Mouse (Mus musculus) heart, embryonic 16.5 days (tissue): ENCODE results near the gene Olah. TPM values are rescaled to one million over a fixed set of nuclear protein-coding genes. Genes with fewer than 3 reads are reported as not detected.

ENCODE experiments used
- ATAC-seq: fragments of 200-750 bp; cut with Nextera tagmentation; replicated peaks from 2 replicates; pipeline ENCODE4 v1.8.0; 2017; ENCODE audit warnings: moderate number of reproducible peaks; ENCODE audit not compliant: insufficient read depth, low FRiP score; ENCODE audit errors: extremely low read depth
- H3K27ac ChIP-seq: fragments of 300-500 bp; sonication (generic); 2 replicates; pipeline ENCODE4 v1.5.1; 2014; ENCODE audit warnings: mild to moderate bottlenecking, low read length, control low read depth, moderate library complexity
- H3K27me3 ChIP-seq: fragments of 300-500 bp; sonication (generic); 2 replicates; pipeline ENCODE4 v1.6.1; 2014; ENCODE audit warnings: low read length, mixed read lengths; ENCODE audit not compliant: control insufficient read depth, insufficient read depth
- H3K36me3 ChIP-seq: fragments of 300-500 bp; sonication (generic); 2 replicates; pipeline ENCODE4 v1.6.1; 2014; ENCODE audit not compliant: control insufficient read depth, insufficient read depth
- H3K4me1 ChIP-seq: fragments of 300-500 bp; sonication (generic); 2 replicates; pipeline ENCODE4 v1.6.1; 2014; ENCODE audit warnings: low read length, mixed read lengths; ENCODE audit not compliant: control insufficient read depth, insufficient read depth
- H3K4me2 ChIP-seq: fragments of 300-500 bp; sonication (generic); 2 replicates; pipeline ENCODE4 v1.6.1; 2014; ENCODE audit warnings: low read depth, mild to moderate bottlenecking, control low read depth, low read length
- H3K4me3 ChIP-seq: fragments of 300-500 bp; sonication (generic); 2 replicates; pipeline ENCODE4 v1.5.1; 2014; ENCODE audit warnings: mild to moderate bottlenecking, control low read depth, low read length
- H3K9ac ChIP-seq: fragments of 300-500 bp; sonication (generic); 2 replicates; pipeline ENCODE4 v1.6.1; 2014; ENCODE audit warnings: low read length, control low read depth
- H3K9me3 ChIP-seq: fragments of 300-500 bp; sonication (generic); replicated peaks from 2 replicates; pipeline ENCODE4 v1.6.1; 2016; ENCODE audit warnings: low read length; ENCODE audit not compliant: control insufficient read depth
- WGBS: fragments of 180-500 bp; shearing (Covaris S2); extraction: QIAGEN DNeasy Blood & Tissue Kit; methylation state at CpG from one replicate; pipeline ENCODE4 v1.1.7; 2014; 5-methylcytosine and 5-hydroxymethylcytosine counted together
- polyA plus RNA-seq: library from polyadenylated mRNA; unstranded; fragments of >200 nt; fragmentation: Nextera tagmentation; extraction: Ambion mirVana; gene quantifications from 2 replicates; pipeline ENCODE4 v1.2.1, GENCODE M21; 2015

The Olah gene
- polyA plus RNA-seq, 1 experiment from 2014 or later, result not detected

DNA sequence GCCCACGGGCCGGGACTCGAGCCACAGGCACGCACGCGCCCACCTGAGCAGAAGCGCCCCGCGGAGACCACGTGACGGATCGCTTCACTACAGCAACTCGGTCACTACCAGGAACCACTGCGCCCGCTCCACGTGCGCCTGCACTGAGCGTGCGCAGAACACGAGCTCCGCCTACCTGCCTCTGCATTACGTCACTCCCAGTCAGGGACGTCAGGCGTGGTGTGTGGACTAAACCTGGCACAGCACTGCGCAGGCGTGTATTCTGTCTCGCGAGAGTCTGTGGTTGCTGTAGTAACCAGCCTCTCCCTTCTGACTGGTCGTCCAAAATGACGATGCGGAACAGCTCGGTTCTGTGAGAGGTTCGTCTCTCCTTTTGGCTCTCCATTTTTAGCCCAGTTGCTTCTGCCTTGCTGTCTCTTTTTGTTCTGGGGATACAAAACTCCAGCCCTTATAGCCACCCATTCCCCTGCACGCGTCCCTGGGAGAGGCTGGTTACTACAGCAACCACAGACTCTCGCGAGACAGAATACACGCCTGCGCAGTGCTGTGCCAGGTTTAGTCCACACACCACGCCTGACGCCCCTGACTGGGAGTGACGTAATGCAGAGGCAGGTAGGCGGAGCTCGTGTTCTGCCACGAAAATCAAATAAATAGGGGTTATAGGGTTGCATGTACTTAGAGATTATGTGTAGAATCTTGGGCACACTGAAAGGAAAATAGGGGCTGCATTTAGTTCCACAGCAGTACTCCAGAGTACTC is 64.3 kb downstream of the Olah start, which contains the start of gene Rpp38:
Rpp38 (minus strand) TSS at position 160 of the 759 bp plus-strand sequence.
- ATAC-seq, result peak; percentile 99
- H3K27ac ChIP-seq, result peak within 1 kb of the TSS; percentile 76
- peak within 1 kb of the TSS; percentile 82 for H3K4me3 ChIP-seq
- H3K36me3 ChIP-seq, result peaks cover 14% of the 10 kb centered on the region
- no peaks in the 10 kb centered on the region for H3K27me3 ChIP-seq
- no peaks in the 10 kb centered on the region for H3K9me3 ChIP-seq
- peaks cover 18% of the 10 kb centered on the region for H3K4me1 ChIP-seq
- H3K9ac ChIP-seq, result peak within 1 kb of the TSS; percentile 89
- WGBS, result under 1% methylated on average over 45 of the region's 45 CpGs
- peak within 1 kb of the TSS; percentile 93 for H3K4me2 ChIP-seq

DNA sequence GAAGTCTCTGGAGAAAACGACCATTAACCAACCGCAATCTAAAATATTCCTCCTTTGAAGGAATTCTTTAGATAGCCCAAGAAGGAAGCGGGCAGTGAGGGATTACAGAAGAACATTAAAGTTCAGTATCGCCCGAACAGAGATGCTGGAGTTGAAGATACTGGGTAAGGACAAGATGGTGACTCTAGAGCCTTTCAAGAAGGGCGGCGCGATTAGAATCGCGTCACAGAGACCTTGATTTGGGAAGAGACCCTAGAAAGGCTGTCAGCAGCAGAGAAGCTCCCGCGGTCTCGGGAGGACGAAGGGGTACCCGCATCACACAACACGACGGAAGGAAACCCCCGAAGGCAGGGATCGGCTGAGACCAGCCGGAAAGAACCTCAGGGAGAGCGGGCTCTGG is 65.0 kb downstream of the Olah start:
- Histone ChIP-seq H3K36me3 (peaks cover 14% of the 10 kb centered on the region), H3K27ac (peak overlapping the region; percentile 76), H3K9me3 (no peaks in the 10 kb centered on the region), H3K9ac (peak overlapping the region; percentile 89), H3K27me3 (no peaks in the 10 kb centered on the region), H3K4me2 (peak overlapping the region; percentile 93), H3K4me1 (peaks cover 18% of the 10 kb centered on the region), H3K4me3 (peak overlapping the region; percentile 82)
- WGBS, result under 1% methylated on average over 21 of the region's 21 CpGs
- no peak for ATAC-seq

DNA sequence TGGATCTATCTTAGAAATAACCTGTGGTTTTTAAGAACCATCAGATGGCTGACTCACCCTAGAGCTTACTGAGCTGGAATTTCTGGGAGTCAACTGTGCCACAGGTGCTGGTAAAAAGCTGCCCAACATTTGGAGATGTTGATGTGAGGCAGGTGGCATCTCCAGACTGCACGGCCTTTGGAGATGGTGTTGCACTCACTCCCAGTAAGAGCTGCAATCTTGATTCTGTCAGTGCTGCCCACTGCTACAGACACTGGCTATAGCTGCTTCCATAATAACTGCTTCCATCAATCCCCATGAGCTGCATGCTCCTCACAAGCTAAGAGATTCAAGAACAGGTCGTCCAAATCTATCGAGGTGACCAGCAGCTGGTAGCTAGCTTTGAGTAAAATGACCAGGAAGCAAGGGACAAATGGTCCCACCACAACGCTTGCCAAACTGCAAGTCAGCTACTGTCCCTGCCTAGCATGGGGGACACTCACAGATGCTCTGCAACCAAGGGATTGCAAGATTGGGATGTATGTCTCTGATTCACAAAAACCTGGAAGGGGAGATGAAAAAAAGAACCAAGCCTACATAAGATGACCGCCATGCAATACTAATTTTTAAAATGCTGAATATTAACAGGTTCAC is 65.8 kb downstream of the Olah start:
- no peaks in the 10 kb centered on the region for H3K9me3 ChIP-seq
- H3K27me3 ChIP-seq, result no peaks in the 10 kb centered on the region
- peak overlapping the region; percentile 93 for H3K4me2 ChIP-seq
- peaks cover 18% of the 10 kb centered on the region for H3K4me1 ChIP-seq
- 64% methylated on average over 5 of the region's 5 CpGs for WGBS
- peaks cover 15% of the 10 kb centered on the region for H3K36me3 ChIP-seq
- no peak overlapping the region for H3K27ac ChIP-seq
- peak overlapping the region; percentile 82 for H3K4me3 ChIP-seq
- peak overlapping the region; percentile 89 for H3K9ac ChIP-seq
- ATAC-seq, result no peak

DNA sequence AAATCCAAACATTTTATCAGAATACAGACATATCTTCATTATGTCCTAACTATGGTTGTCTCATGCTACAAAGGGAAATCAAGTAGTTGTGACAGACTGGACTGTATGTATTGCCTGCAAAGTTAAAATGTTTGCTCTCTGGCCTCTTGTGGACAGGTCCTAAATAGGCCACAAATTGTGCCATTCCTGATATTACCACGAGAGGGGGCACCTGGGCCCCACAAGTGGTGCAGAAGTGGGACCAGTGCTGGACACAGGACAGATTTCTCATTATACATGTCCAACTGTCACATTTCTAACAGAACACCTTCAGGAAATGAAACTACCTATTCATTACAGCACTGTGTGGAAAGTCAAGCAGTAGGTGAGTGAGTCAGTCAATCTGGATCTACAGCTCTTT is 69.7 kb downstream of the Olah start:
- H3K4me3 ChIP-seq, result no peak overlapping the region
- no peak for ATAC-seq
- H3K9me3 ChIP-seq, result no peaks in the 10 kb centered on the region; the same call in 1 of the 2 replicates
- peaks cover 12% of the 10 kb centered on the region for H3K4me1 ChIP-seq
- H3K27me3 ChIP-seq, result no peaks in the 10 kb centered on the region
- H3K9ac ChIP-seq, result no peak overlapping the region
- no peak overlapping the region for H3K27ac ChIP-seq
- WGBS, result 18% methylated on average over 1 of the region's 1 CpGs
- peaks cover 41% of the 10 kb centered on the region for H3K36me3 ChIP-seq
- H3K4me2 ChIP-seq, result no peak overlapping the region

DNA sequence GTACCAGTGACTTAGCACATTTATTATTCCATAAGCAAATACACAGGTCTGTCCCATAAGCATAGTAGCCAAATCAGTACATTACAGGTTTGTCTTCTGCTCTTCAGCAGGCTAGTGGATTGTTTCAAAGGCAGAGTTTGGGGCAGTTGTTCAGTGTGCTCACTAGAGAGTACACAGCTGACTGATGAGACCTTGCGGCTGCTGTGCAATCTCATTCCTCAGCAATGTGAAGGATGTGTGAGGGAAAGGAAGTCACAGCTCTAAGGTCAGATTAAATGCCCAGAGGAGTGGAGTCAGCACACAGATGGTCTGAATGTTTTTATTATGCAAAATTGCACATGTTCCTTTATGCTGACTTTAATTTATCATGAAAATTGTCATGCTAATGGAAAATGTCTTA is 70.5 kb downstream of the Olah start:
- Histone ChIP-seq H3K9ac (no peak overlapping the region), H3K27ac (no peak overlapping the region), H3K36me3 (peaks cover 42% of the 10 kb centered on the region), H3K4me1 (peaks cover 9% of the 10 kb centered on the region), H3K27me3 (no peaks in the 10 kb centered on the region), H3K9me3 (no peaks in the 10 kb centered on the region; the same call in 1 of the 2 replicates), H3K4me2 (no peak overlapping the region), H3K4me3 (no peak overlapping the region)
- 44% methylated on average over 1 of the region's 1 CpGs for WGBS
- ATAC-seq, result no peak

DNA sequence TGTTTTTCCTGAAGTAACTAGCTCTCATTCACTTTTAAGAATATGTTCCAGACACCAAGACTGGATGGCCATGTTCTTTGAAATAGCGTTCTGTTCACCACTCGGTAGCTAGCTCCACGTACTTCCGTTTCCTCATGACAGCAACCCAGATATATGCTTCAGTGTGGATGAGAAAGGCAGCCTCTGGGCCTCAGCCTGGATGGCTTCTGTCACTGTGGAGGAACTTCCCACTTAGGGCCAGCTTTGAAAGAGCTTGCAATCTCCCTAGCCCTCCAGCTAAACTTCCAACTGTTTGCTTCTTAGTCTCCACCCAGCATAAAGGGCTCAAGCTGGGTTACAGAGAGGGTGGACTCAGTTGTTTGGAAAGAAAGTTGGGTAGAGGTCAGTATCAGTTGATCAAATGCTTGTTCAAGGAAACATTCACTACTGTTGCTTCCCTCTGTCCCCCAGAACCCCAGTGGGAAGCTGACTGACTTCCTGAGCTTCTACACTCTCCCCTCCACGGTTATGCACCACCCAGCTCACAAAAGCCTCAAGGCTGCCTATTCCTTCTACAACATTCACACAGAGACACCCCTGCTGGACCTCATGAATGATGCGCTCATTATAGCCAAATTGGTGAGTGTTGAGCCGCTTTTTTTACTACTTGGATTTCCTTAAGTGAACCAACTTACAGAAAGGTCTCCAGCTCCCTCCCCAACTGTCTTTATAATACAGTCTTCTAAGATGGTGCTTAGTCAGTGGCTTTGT is 72.5 kb downstream of the Olah start:
- ATAC-seq, result no peak
- 93% methylated on average over 7 of the region's 7 CpGs for WGBS
- H3K4me1 ChIP-seq, result no peaks in the 10 kb centered on the region
- H3K4me3 ChIP-seq, result no peak overlapping the region
- H3K9ac ChIP-seq, result no peak overlapping the region
- no peaks in the 10 kb centered on the region for H3K27me3 ChIP-seq
- H3K9me3 ChIP-seq, result no peaks in the 10 kb centered on the region; the same call in 1 of the 2 replicates
- H3K4me2 ChIP-seq, result no peak overlapping the region
- no peak overlapping the region for H3K27ac ChIP-seq
- peaks cover 42% of the 10 kb centered on the region for H3K36me3 ChIP-seq

DNA sequence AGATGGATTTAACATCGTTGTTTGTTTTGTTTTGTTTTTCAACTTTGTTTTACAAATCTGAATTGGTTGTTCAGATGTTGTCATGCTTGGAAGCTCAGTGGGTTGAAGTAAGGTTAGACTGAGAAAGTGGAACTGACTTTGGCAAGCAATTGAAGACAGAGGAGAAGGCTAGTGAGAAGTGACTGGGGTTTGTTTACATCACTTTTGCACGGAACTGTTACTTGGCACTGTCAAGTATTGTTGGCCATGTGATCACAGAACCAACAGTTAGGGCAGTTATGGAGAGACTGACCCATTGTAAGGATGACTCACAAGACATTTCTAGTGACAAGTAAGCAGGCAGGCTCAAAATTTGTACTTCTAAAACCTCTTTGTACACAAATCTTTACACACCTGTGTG is 73.9 kb downstream of the Olah start:
- WGBS, result 81% methylated on average over 2 of the region's 2 CpGs
- no peaks in the 10 kb centered on the region; the same call in 1 of the 2 replicates for H3K9me3 ChIP-seq
- no peak overlapping the region for H3K4me3 ChIP-seq
- H3K27me3 ChIP-seq, result no peaks in the 10 kb centered on the region
- peaks cover 34% of the 10 kb centered on the region for H3K36me3 ChIP-seq
- no peak for ATAC-seq
- H3K9ac ChIP-seq, result no peak overlapping the region
- no peaks in the 10 kb centered on the region for H3K4me1 ChIP-seq
- no peak overlapping the region for H3K4me2 ChIP-seq
- no peak overlapping the region for H3K27ac ChIP-seq

DNA sequence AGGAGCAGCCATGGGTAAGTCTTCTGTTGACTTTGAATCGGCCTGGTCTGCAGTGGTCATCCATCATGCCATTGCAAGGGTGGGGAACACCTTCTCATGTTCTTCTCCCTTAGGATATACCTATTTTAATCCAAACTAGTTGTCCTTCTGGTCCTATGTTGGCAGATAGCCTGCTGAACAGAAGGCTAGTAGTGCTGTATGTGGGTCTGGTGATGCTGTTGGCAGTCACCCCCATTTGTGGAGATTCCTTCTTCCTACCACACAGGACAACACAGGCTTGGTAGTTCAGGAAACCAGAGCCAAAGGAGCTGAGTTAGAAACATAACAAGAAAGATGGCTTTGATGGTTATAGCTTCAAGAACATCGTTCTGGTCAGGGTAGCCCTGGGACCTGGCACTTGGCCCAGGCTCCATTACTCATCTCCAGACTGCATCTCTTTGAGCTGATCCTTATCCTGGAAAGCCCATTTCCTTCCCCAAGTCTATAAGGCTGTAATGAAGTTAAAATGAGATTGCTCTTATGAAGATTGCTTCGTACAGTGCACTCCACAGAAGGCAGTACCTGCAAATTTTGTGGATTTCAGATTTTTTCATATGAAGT is 91.5 kb downstream of the Olah start:
- Histone ChIP-seq H3K36me3 (peaks cover 11% of the 10 kb centered on the region), H3K4me1 (no peaks in the 10 kb centered on the region), H3K9ac (no peak overlapping the region), H3K4me3 (no peak overlapping the region), H3K4me2 (no peak overlapping the region), H3K27me3 (no peaks in the 10 kb centered on the region), H3K27ac (no peak overlapping the region), H3K9me3 (no peaks in the 10 kb centered on the region)
- 58% methylated on average over 3 of the region's 3 CpGs for WGBS
- ATAC-seq, result no peak
